Mouse (Mus musculus) kidney, embryonic 14.5 days (tissue): ENCODE data around the gene H2-M2. TPM values are rescaled to one million over a fixed set of nuclear protein-coding genes. Genes with fewer than 3 reads are reported as not detected.
"Not testable (repeated sequence)": the region's sequence is repeated elsewhere in the genome, so short reads cannot be mapped to it uniquely, and the experiment has no call there.

Source experiments
- ATAC-seq: fragments of 200-750 bp; cut with Nextera tagmentation; 2 replicates; pipeline ENCODE4 v1.8.0; 2017; ENCODE audit warnings: moderate number of reproducible peaks, mild to moderate bottlenecking, moderate TSS enrichment, moderate library complexity; ENCODE audit not compliant: low FRiP score, low TSS enrichment
- H3K27ac ChIP-seq: fragments of 300-500 bp; sonication (generic); 2 replicates; pipeline ENCODE4 v1.5.1; 2014; ENCODE audit warnings: low read depth, mild to moderate bottlenecking, low read length, moderate library complexity, mixed read lengths
- H3K27me3 ChIP-seq: fragments of 300-500 bp; sonication (generic); 2 replicates; pipeline ENCODE4 v1.6.1; 2014; ENCODE audit warnings: mild to moderate bottlenecking, low read length; ENCODE audit not compliant: control insufficient read depth, insufficient read depth
- H3K36me3 ChIP-seq: fragments of 300-500 bp; sonication (generic); 2 replicates; pipeline ENCODE4 v1.6.1; 2014; ENCODE audit warnings: low read length, mixed read lengths; ENCODE audit not compliant: control insufficient read depth, insufficient read depth
- H3K4me1 ChIP-seq: fragments of 300-500 bp; sonication (generic); 2 replicates; pipeline ENCODE4 v1.6.1; 2014; ENCODE audit warnings: low read length, mixed read lengths; ENCODE audit not compliant: control insufficient read depth, insufficient read depth
- H3K4me2 ChIP-seq: fragments of 300-500 bp; sonication (generic); replicated peaks from 2 replicates; pipeline ENCODE4 v1.6.1; 2014; ENCODE audit warnings: low read depth, mild to moderate bottlenecking, low read length
- H3K4me3 ChIP-seq: fragments of 300-500 bp; sonication (generic); 2 replicates; pipeline ENCODE4 v1.5.1; 2014; ENCODE audit warnings: mild to moderate bottlenecking, low read length
- H3K9ac ChIP-seq: fragments of 300-500 bp; sonication (generic); 2 replicates; pipeline ENCODE4 v1.6.1; 2014; ENCODE audit warnings: low read depth, mild to moderate bottlenecking, low read length, moderate library complexity
- H3K9me3 ChIP-seq: fragments of 300-500 bp; sonication (generic); 2 replicates; pipeline ENCODE4 v1.6.1; 2016; ENCODE audit warnings: low read length; ENCODE audit not compliant: control insufficient read depth
- WGBS: fragments of 180-500 bp; shearing (Covaris S2); extraction: QIAGEN DNeasy Blood & Tissue Kit; methylation state at CpG from one replicate; pipeline ENCODE4 v1.1.7; 2014; 5-methylcytosine and 5-hydroxymethylcytosine counted together
- polyA plus RNA-seq: library from polyadenylated mRNA; unstranded; fragments of >200 nt; fragmentation: Nextera tagmentation; extraction: Ambion mirVana; gene quantifications from 2 replicates; pipeline ENCODE4 v1.2.1, GENCODE M21; 2014

The H2-M2 gene
- polyA plus RNA-seq = not detected in 2 replicates

DNA sequence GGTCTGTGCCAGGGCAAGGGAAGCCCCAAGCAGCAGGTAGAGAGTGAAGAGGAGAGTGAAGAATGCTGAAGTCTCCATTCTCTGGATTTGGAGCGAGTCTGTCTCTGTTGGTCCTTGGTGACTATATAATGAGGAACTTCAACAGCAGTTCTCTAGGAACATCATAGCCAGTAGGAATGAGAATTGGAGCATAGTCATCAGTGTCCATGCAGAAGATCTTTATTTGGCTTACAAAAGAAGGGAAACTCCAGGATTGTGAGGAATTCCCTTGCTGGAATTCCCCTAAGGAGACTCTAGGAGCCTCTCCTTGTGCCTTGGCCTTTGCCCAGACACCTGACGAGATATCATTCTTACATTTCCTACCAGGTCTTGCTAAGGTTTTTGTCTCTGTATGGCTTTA lies at the start of gene H2-M2:
Gene H2-M2 (minus strand): TSS at position 101 of the 400 bp plus-strand sequence.
- WGBS = 82% methylated on average over 2 of the region's 2 CpGs

DNA sequence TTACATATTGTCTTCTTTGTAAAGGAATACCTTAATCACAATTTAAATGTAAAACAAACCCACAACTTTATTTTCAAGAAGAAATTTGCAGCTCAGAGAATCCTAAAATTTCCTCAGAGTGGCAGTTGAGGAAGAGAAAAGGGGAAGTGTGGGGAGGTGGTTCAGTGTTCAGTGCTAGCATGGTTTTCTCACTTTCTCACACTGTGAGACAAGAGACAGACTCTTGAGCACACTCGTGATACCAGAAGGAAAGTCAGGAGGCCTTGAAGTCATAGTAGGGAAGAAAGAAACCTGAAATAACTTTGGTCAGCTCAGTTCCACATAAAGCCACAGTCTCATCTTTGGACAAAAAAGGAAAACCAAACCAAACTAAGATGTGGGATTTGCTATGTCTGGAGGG lies 42.1 kb upstream of the H2-M2 start:
- not testable (repeated sequence) for ATAC-seq, H3K4me1 ChIP-seq, H3K27ac ChIP-seq, H3K27me3 ChIP-seq, H3K9ac ChIP-seq, H3K4me3 ChIP-seq, H3K4me2 ChIP-seq, H3K9me3 ChIP-seq, H3K36me3 ChIP-seq
- WGBS = 75% methylated on average over 1 of the region's 1 CpGs

More for the DNA sequence above, at the start of gene H2-M2:
- H3K27ac ChIP-seq = no peak within 1 kb of the TSS
- ATAC-seq = no peak
- H3K9ac ChIP-seq = no peak within 1 kb of the TSS
- no peaks in the 10 kb centered on the region for H3K36me3 ChIP-seq
- no peaks in the 10 kb centered on the region for H3K4me1 ChIP-seq
- H3K9me3 ChIP-seq = no peaks in the 10 kb centered on the region
- no peak within 1 kb of the TSS for H3K4me2 ChIP-seq
- no peaks in the 10 kb centered on the region for H3K27me3 ChIP-seq
- H3K4me3 ChIP-seq = no peak within 1 kb of the TSS

DNA sequence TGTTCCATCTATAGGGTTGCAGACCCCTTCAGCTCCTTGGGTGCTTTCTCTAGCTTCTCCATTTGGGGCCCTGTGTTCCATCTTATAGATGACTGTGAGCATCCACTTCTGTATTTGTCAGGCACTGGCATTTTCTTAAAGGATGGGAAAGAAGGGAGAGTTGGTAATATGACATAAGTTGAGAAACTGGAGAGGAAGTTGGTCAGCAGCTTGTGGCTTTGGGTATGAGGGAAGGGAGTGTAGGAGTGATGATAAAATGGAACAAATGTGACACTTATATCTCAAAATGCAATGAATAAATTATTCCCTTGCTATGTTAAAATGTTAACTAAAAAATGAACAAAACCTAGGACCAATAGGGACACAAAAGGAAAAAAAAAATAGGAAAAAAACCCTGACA lies 41.3 kb upstream of the H2-M2 start:
- not testable (repeated sequence) for H3K4me1 ChIP-seq, H3K9me3 ChIP-seq, H3K27me3 ChIP-seq, H3K36me3 ChIP-seq, H3K9ac ChIP-seq, H3K27ac ChIP-seq, H3K4me3 ChIP-seq, H3K4me2 ChIP-seq, ATAC-seq

DNA sequence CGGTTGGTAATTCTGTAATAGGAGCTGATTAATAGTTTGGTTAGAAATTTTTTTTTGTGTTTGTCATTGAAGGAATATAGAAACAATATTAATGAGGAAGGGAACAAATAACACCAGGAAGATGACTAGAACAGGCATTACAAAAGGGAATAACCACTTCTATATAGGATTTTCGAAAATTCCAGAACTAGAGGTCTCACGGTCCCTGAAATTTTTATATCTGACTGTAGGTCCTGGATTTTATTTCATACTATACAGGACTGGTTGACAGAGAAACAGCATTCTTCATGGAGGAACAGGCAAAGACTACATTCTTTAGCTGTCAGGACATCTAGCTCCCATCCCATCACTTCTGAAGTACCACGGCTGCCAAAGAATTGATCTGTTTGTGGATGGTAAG lies 24.4 kb upstream of the H2-M2 start, which contains the start of gene Olfr111:
Gene Olfr111 (plus strand): TSS at position 301 of the 400 bp plus-strand sequence.
- no peaks in the 10 kb centered on the region for H3K36me3 ChIP-seq
- H3K9me3 ChIP-seq = no peaks in the 10 kb centered on the region
- no peak within 1 kb of the TSS for H3K27ac ChIP-seq
- H3K4me1 ChIP-seq = no peaks in the 10 kb centered on the region
- no peak within 1 kb of the TSS for H3K9ac ChIP-seq
- no peak for ATAC-seq
- WGBS = 91% methylated on average over 4 of the region's 4 CpGs
- H3K27me3 ChIP-seq = no peaks in the 10 kb centered on the region
- no peak within 1 kb of the TSS for H3K4me3 ChIP-seq
- no peak within 1 kb of the TSS for H3K4me2 ChIP-seq

DNA sequence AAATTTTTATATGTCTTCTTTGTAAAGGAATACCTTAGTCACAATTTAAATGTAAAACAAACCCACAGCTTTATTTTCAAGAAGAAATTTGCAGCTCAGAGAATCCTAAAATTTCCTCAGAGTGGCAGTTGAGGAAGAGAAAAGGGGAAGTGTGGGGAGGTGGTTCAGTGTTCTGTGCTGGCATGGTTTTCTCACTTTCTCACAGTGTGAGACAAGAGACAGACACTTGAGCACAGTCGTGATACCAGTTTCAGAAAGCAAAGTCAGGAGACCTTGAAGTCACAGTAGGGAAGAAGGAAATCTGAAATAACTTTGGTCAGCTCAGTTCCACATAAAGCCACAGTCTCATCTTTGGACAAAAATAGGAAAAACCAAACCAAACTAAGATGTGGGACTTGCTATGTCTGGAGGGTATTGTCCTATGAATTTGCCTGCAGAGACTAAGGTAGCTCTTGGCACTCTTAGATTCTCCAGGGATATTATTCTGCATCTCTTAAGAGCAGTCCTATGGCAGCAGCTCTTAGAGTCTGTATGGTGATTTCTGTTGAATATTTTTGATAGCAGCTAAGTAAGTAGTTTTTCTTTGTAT lies 8.7 kb upstream of the H2-M2 start, which contains the start of gene Olfr110:
Gene Olfr110 (plus strand): TSS at position 539 of the 589 bp plus-strand sequence.
- Histone ChIP-seq H3K4me2 (no peak within 1 kb of the TSS), H3K4me1 (no peaks in the 10 kb centered on the region), H3K4me3 (no peak within 1 kb of the TSS), H3K9me3 (no peaks in the 10 kb centered on the region), H3K9ac (no peak within 1 kb of the TSS), H3K36me3 (no peaks in the 10 kb centered on the region), H3K27me3 (no peaks in the 10 kb centered on the region), H3K27ac (no peak within 1 kb of the TSS)
- WGBS = 62% methylated on average over 1 of the region's 1 CpGs
- ATAC-seq = no peak

DNA sequence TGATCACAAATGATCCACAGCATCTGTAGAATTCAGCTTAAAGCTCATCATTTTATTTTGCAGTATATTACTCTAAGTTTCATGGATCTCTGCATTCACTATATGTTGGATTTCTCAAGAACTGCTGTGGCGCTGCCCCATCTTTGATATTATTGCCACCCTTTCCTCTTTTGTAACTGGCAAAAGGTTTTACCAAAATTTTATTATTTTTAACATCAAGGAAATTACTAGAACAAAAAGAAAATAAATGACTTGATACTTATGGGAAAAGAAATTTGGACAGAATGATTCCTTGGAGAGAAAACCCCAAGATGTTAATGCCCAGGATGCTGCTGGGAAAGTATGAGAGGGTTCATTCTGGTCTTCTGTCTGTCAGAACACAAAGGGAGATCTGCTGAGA lies 24.7 kb downstream of the H2-M2 start, which contains the start of gene Olfr109:
Gene Olfr109 (plus strand): TSS at position 301 of the 400 bp plus-strand sequence.
- no peak within 1 kb of the TSS for H3K4me2 ChIP-seq
- no peak within 1 kb of the TSS for H3K27ac ChIP-seq
- no peaks in the 10 kb centered on the region for H3K9me3 ChIP-seq
- H3K27me3 ChIP-seq = no peaks in the 10 kb centered on the region
- H3K9ac ChIP-seq = no peak within 1 kb of the TSS
- no peak for ATAC-seq
- no peaks in the 10 kb centered on the region for H3K36me3 ChIP-seq
- H3K4me3 ChIP-seq = no peak within 1 kb of the TSS
- WGBS = 90% methylated on average over 1 of the region's 1 CpGs
- no peaks in the 10 kb centered on the region for H3K4me1 ChIP-seq

DNA sequence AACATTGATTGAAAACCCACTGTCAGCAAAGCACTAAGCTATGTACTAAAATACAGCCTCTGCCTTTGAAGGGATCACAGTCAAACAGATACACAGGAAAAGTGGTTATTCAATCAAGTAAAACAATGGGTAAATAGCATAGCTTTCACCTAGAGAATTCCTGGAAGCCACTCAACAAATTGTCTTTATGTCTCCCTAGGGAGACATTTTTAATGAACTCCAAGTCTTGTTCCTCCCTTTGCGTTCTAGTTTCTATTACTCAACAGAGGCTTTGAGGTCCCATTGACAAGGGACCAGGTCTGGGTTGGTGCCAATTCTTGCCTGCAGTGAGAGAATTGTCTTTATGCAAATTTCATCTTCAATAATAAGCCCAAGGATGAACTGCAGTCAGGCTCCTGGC lies 38.2 kb downstream of the H2-M2 start, which contains the start of gene Olfr108:
Gene Olfr108 (plus strand): TSS at position 301 of the 400 bp plus-strand sequence.
- Histone ChIP-seq H3K4me1 (no peaks in the 10 kb centered on the region), H3K36me3 (no peaks in the 10 kb centered on the region), H3K4me2 (no peak within 1 kb of the TSS), H3K4me3 (no peak within 1 kb of the TSS), H3K9me3 (no peaks in the 10 kb centered on the region), H3K27ac (no peak within 1 kb of the TSS), H3K27me3 (no peaks in the 10 kb centered on the region), H3K9ac (no peak within 1 kb of the TSS)
- no peak for ATAC-seq
- WGBS = 73% methylated on average over 1 of the region's 1 CpGs

Other genes starting within 250 kb of the H2-M2 start
- gene Olfr97, start 246.2 kb downstream of the H2-M2 start, polyA plus RNA-seq = not detected in 2 replicates
- not detected in 2 replicates for gene Olfr98, start 219.8 kb downstream of the H2-M2 start, polyA plus RNA-seq
- gene H2-M3, start 213.3 kb downstream of the H2-M2 start, polyA plus RNA-seq = 1.1 and 1.3 TPM in 2 replicates
- gene Olfr99, start 200.1 kb downstream of the H2-M2 start, polyA plus RNA-seq = not detected in 2 replicates
- not detected in 2 replicates for gene Olfr101, start 179.2 kb downstream of the H2-M2 start, polyA plus RNA-seq
- gene Olfr102, start 166.5 kb downstream of the H2-M2 start, polyA plus RNA-seq = not detected in 2 replicates
- gene Olfr103, start 143.9 kb downstream of the H2-M2 start, polyA plus RNA-seq = not detected in 2 replicates
- not detected in 2 replicates for gene Olfr104-ps, start 124.0 kb downstream of the H2-M2 start, polyA plus RNA-seq
- gene Olfr105-ps, start 104.5 kb downstream of the H2-M2 start, polyA plus RNA-seq = not detected in 2 replicates
- gene Olfr106-ps, start 93.2 kb downstream of the H2-M2 start, polyA plus RNA-seq = not detected in 2 replicates
- not detected in 2 replicates for gene Olfr107, start 84.3 kb downstream of the H2-M2 start, polyA plus RNA-seq
- not detected in 2 replicates for gene Olfr108, start 38.1 kb downstream of the H2-M2 start, polyA plus RNA-seq
- not detected in 2 replicates for gene Olfr109, start 24.6 kb downstream of the H2-M2 start, polyA plus RNA-seq
- gene Olfr110, start 8.9 kb upstream of the H2-M2 start, polyA plus RNA-seq = not detected in 2 replicates
- gene Olfr111, start 24.5 kb upstream of the H2-M2 start, polyA plus RNA-seq = not detected in 2 replicates
- not detected in 2 replicates for gene Olfr112, start 85.9 kb upstream of the H2-M2 start, polyA plus RNA-seq
- gene Olfr113, start 94.1 kb upstream of the H2-M2 start, polyA plus RNA-seq = not detected in 2 replicates
- not detected in 2 replicates for gene Olfr114, start 109.2 kb upstream of the H2-M2 start, polyA plus RNA-seq
- not detected in 2 replicates for gene Olfr115, start 143.6 kb upstream of the H2-M2 start, polyA plus RNA-seq
- gene Olfr116, start 143.6 kb upstream of the H2-M2 start, polyA plus RNA-seq = not detected in 2 replicates
- gene Olfr117, start 180.2 kb upstream of the H2-M2 start, polyA plus RNA-seq = not detected in 2 replicates
- gene Olfr118, start 183.4 kb upstream of the H2-M2 start, polyA plus RNA-seq = not detected in 2 replicates
- not detected in 2 replicates for gene Olfr119, start 213.0 kb upstream of the H2-M2 start, polyA plus RNA-seq
- gene Olfr120, start 238.3 kb upstream of the H2-M2 start, polyA plus RNA-seq = not detected in 2 replicates